Mouse (Mus musculus) neural tube, embryonic 10.5 days (tissue): Measurements from ENCODE around the gene Prg2.

Experiments
- DNase-seq: peaks from one replicate; pipeline ENCODE4 v3.0.0-alpha.2; 2017; ENCODE audit warnings: low spot score; ENCODE audit errors: extremely low spot score

Prg2 gene

GRCm38 (mm10) chr2:84980188-84980587, at the start of gene Prg2:
Gene Prg2, plus strand, starts transcription at chr2:84980461.
- DNase-seq, result no peak

GRCm38 (mm10) chr2:84933992-84934648, 46.1 kb upstream of the Prg2 start:
- DNase-seq, result no peak

- DNase-seq, result no peak
Measured at GRCm38 (mm10) chr2:84934649-84935007, 45.6 kb upstream of the Prg2 start.

- no peak for DNase-seq
Measured at GRCm38 (mm10) chr2:84935065-84935464, 45.2 kb upstream of the Prg2 start.

GRCm38 (mm10) chr2:84936474-84937429, 43.5 kb upstream of the Prg2 start, which contains the start of gene Slc43a3:
Gene Slc43a3, plus strand, starts transcription at chr2:84936579.
- DNase-seq, result peak; percentile 83

GRCm38 (mm10) chr2:84937491-84938150, 42.6 kb upstream of the Prg2 start:
- DNase-seq, result no peak

GRCm38 (mm10) chr2:84938249-84938946, 41.9 kb upstream of the Prg2 start:
- no peak for DNase-seq

- no peak for DNase-seq
Measured at GRCm38 (mm10) chr2:84939306-84939705, 41.0 kb upstream of the Prg2 start.

- DNase-seq, result no peak
Measured at GRCm38 (mm10) chr2:84939711-84940110, 40.5 kb upstream of the Prg2 start.

- DNase-seq, result no peak
Measured at GRCm38 (mm10) chr2:84941332-84941731, 38.9 kb upstream of the Prg2 start.

GRCm38 (mm10) chr2:84941795-84942194, 38.5 kb upstream of the Prg2 start:
- DNase-seq, result no peak

- no peak for DNase-seq
Measured at GRCm38 (mm10) chr2:84947154-84947771, 33.0 kb upstream of the Prg2 start.

- DNase-seq, result no peak
Measured at GRCm38 (mm10) chr2:84948252-84948651, 32.0 kb upstream of the Prg2 start.

GRCm38 (mm10) chr2:84948721-84949120, 31.5 kb upstream of the Prg2 start:
- no peak for DNase-seq

GRCm38 (mm10) chr2:84951027-84951426, 29.2 kb upstream of the Prg2 start:
- DNase-seq, result no peak

GRCm38 (mm10) chr2:84952251-84952650, 28.0 kb upstream of the Prg2 start:
- no peak for DNase-seq

GRCm38 (mm10) chr2:84952693-84953092, 27.6 kb upstream of the Prg2 start:
- no peak for DNase-seq

- DNase-seq, result no peak
Measured at GRCm38 (mm10) chr2:84955435-84955834, 24.8 kb upstream of the Prg2 start.

- peak; percentile 54 for DNase-seq
Measured at GRCm38 (mm10) chr2:84956274-84956673, 24.0 kb upstream of the Prg2 start.

GRCm38 (mm10) chr2:84958588-84959264, 21.5 kb upstream of the Prg2 start:
- DNase-seq, result no peak
